Mouse (Mus musculus): ENCODE measurements around the gene Emilin1. TPM values are rescaled to one million over a fixed set of nuclear protein-coding genes. Genes with fewer than 3 reads are reported as not detected.

The Emilin1 gene
- polyA plus RNA-seq, 1 experiment from 2014 or later = 204 TPM

GRCm38 (mm10) chr5:30959198-30959854, 46.1 kb downstream of the Emilin1 start:
- peak overlapping the region; percentile 88 for H3K27ac ChIP-seq
- H3K4me1 ChIP-seq (replicated peaks; ENCODE audit: insufficient read depth, low read length) = peaks cover 18% of the 10 kb centered on the region; the same call in 1 of the 2 replicates
- peak overlapping the region; percentile 93 for H3K9ac ChIP-seq (ENCODE audit: low read depth, low read length)
- H3K4me2 ChIP-seq (ENCODE audit: low read length) = peak overlapping the region; percentile 91
- no peaks in the 10 kb centered on the region for H3K9me3 ChIP-seq (replicated peaks; ENCODE audit: low read length)
- peaks cover 16% of the 10 kb centered on the region for H3K36me3 ChIP-seq (ENCODE audit: insufficient read depth, low read length)
- peak overlapping the region; percentile 86 for H3K4me3 ChIP-seq (replicated peaks; ENCODE audit: low read depth, low read length)
- DNase-seq (ENCODE audit: low spot score) (peak; percentile 52), ATAC-seq (replicated peaks; ENCODE audit: low FRiP score, low read depth) (0 out of 2 replicates have a peak, but pooled peaks have one; percentile 1)
- WGBS = 13% methylated on average over 19 of the region's 19 CpGs
- no peaks in the 10 kb centered on the region for H3K27me3 ChIP-seq (ENCODE audit: insufficient read depth, low read length)
- TF ChIP-seq CTCF (IDR thresholded peaks at IDR 0.05; ENCODE audit: low read depth) = no peak

- Histone ChIP-seq H3K4me1 (replicated peaks; ENCODE audit: insufficient read depth, low read length) (peaks cover 18% of the 10 kb centered on the region; the same call in 1 of the 2 replicates), H3K9me3 (replicated peaks; ENCODE audit: low read length) (no peaks in the 10 kb centered on the region), H3K27me3 (ENCODE audit: insufficient read depth, low read length) (no peaks in the 10 kb centered on the region), H3K4me3 (replicated peaks; ENCODE audit: low read depth, low read length) (peak within 1 kb of the TSS; percentile 86), H3K4me2 (ENCODE audit: low read length) (peak within 1 kb of the TSS; percentile 91), H3K27ac (peak within 1 kb of the TSS; percentile 88), H3K36me3 (ENCODE audit: insufficient read depth, low read length) (peaks cover 10% of the 10 kb centered on the region; the same call in 1 of the 2 replicates), H3K9ac (ENCODE audit: low read depth, low read length) (peak within 1 kb of the TSS; percentile 93)
- DNase-seq (ENCODE audit: low spot score) = peak; percentile 98
- ATAC-seq (replicated peaks; ENCODE audit: low FRiP score, low read depth) = peak; percentile 86
- TF ChIP-seq CTCF (IDR thresholded peaks at IDR 0.05; ENCODE audit: low read depth) = no peak; the same call in 1 of the 2 replicates
- WGBS = under 1% methylated on average over 56 of the region's 56 CpGs
These were observed 46.8 kb downstream of the Emilin1 start, which contains the start of gene Preb for GRCm38 (mm10) chr5:30959966-30960501. Gene Preb (minus strand): TSS chr5:30960361.

- Histone ChIP-seq H3K9ac (ENCODE audit: low read depth, low read length) (no peak overlapping the region), H3K4me2 (ENCODE audit: low read length) (peak overlapping the region; percentile 91; the same call in 1 of the 2 replicates), H3K4me3 (replicated peaks; ENCODE audit: low read depth, low read length) (0 out of 2 replicates have a peak overlapping the region, but pooled peaks have one; percentile 86), H3K9me3 (replicated peaks; ENCODE audit: low read length) (no peaks in the 10 kb centered on the region), H3K27ac (peak overlapping the region; percentile 88), H3K36me3 (ENCODE audit: insufficient read depth, low read length) (0 out of 2 replicates have a peak, but pooled peaks cover 2% of the 10 kb centered on the region), H3K4me1 (replicated peaks; ENCODE audit: insufficient read depth, low read length) (peaks cover 18% of the 10 kb centered on the region; the same call in 1 of the 2 replicates), H3K27me3 (ENCODE audit: insufficient read depth, low read length) (no peaks in the 10 kb centered on the region)
- DNase-seq (ENCODE audit: low spot score) (no peak), ATAC-seq (replicated peaks; ENCODE audit: low FRiP score, low read depth) (no peak)
- WGBS = 81% methylated on average over 2 of the region's 2 CpGs
- TF ChIP-seq CTCF (IDR thresholded peaks at IDR 0.05; ENCODE audit: low read depth) = no peak
These were observed 47.6 kb downstream of the Emilin1 start for GRCm38 (mm10) chr5:30960814-30961213.

- H3K36me3 ChIP-seq (ENCODE audit: insufficient read depth, low read length) = no peaks in the 10 kb centered on the region
- WGBS = 52% methylated on average over 10 of the region's 10 CpGs
- no peak for ATAC-seq (replicated peaks; ENCODE audit: low FRiP score, low read depth)
- H3K4me2 ChIP-seq (ENCODE audit: low read length) = no peak overlapping the region
- H3K27ac ChIP-seq = no peak overlapping the region
- H3K9ac ChIP-seq (ENCODE audit: low read depth, low read length) = no peak overlapping the region
- TF ChIP-seq CTCF (IDR thresholded peaks at IDR 0.05; ENCODE audit: low read depth) = no peak
- no peak for DNase-seq (ENCODE audit: low spot score)
- no peak overlapping the region for H3K4me3 ChIP-seq (replicated peaks; ENCODE audit: low read depth, low read length)
- peaks cover 18% of the 10 kb centered on the region; the same call in 1 of the 2 replicates for H3K4me1 ChIP-seq (replicated peaks; ENCODE audit: insufficient read depth, low read length)
- H3K9me3 ChIP-seq (replicated peaks; ENCODE audit: low read length) = no peaks in the 10 kb centered on the region
- H3K27me3 ChIP-seq (ENCODE audit: insufficient read depth, low read length) = no peaks in the 10 kb centered on the region
These were observed 48.6 kb downstream of the Emilin1 start for GRCm38 (mm10) chr5:30961545-30962505.

- ATAC-seq (replicated peaks; ENCODE audit: low FRiP score, low read depth) (peak; percentile 45; the same call in 1 of the 2 replicates), DNase-seq (ENCODE audit: low spot score) (peak; percentile 82)
- no peak for TF ChIP-seq CTCF (IDR thresholded peaks at IDR 0.05; ENCODE audit: low read depth)
- Histone ChIP-seq H3K4me3 (replicated peaks; ENCODE audit: low read depth, low read length) (no peak overlapping the region), H3K9ac (ENCODE audit: low read depth, low read length) (no peak overlapping the region), H3K4me1 (replicated peaks; ENCODE audit: insufficient read depth, low read length) (peaks cover 7% of the 10 kb centered on the region; the same call in 1 of the 2 replicates), H3K9me3 (replicated peaks; ENCODE audit: low read length) (no peaks in the 10 kb centered on the region), H3K4me2 (ENCODE audit: low read length) (no peak overlapping the region), H3K36me3 (ENCODE audit: insufficient read depth, low read length) (no peaks in the 10 kb centered on the region), H3K27me3 (ENCODE audit: insufficient read depth, low read length) (no peaks in the 10 kb centered on the region), H3K27ac (no peak overlapping the region)
- 45% methylated on average over 3 of the region's 3 CpGs for WGBS
These were observed 50.7 kb downstream of the Emilin1 start for GRCm38 (mm10) chr5:30963916-30964315.

- DNase-seq (ENCODE audit: low spot score) = no peak
- H3K27ac ChIP-seq = no peak overlapping the region
- no peak for TF ChIP-seq CTCF (IDR thresholded peaks at IDR 0.05; ENCODE audit: low read depth)
- H3K9me3 ChIP-seq (replicated peaks; ENCODE audit: low read length) = no peaks in the 10 kb centered on the region
- H3K27me3 ChIP-seq (ENCODE audit: insufficient read depth, low read length) = no peaks in the 10 kb centered on the region
- ATAC-seq (replicated peaks; ENCODE audit: low FRiP score, low read depth) = no peak
- no peak overlapping the region for H3K9ac ChIP-seq (ENCODE audit: low read depth, low read length)
- H3K4me2 ChIP-seq (ENCODE audit: low read length) = no peak overlapping the region
- no peaks in the 10 kb centered on the region for H3K4me1 ChIP-seq (replicated peaks; ENCODE audit: insufficient read depth, low read length)
- no peak overlapping the region for H3K4me3 ChIP-seq (replicated peaks; ENCODE audit: low read depth, low read length)
- WGBS = 89% methylated on average over 4 of the region's 4 CpGs
- no peaks in the 10 kb centered on the region for H3K36me3 ChIP-seq (ENCODE audit: insufficient read depth, low read length)
These were observed 53.0 kb downstream of the Emilin1 start for GRCm38 (mm10) chr5:30966189-30966588.
